Mouse (Mus musculus) Muller cell, postnatal 12 days (primary cell): ENCODE measurements around the gene Ethe1.

Experiments used
- DNase-seq: peaks from one replicate; pipeline ENCODE4 v3.0.0-alpha.2; 2015; ENCODE audit errors: inconsistent ontology term

Ethe1 gene

DNA sequence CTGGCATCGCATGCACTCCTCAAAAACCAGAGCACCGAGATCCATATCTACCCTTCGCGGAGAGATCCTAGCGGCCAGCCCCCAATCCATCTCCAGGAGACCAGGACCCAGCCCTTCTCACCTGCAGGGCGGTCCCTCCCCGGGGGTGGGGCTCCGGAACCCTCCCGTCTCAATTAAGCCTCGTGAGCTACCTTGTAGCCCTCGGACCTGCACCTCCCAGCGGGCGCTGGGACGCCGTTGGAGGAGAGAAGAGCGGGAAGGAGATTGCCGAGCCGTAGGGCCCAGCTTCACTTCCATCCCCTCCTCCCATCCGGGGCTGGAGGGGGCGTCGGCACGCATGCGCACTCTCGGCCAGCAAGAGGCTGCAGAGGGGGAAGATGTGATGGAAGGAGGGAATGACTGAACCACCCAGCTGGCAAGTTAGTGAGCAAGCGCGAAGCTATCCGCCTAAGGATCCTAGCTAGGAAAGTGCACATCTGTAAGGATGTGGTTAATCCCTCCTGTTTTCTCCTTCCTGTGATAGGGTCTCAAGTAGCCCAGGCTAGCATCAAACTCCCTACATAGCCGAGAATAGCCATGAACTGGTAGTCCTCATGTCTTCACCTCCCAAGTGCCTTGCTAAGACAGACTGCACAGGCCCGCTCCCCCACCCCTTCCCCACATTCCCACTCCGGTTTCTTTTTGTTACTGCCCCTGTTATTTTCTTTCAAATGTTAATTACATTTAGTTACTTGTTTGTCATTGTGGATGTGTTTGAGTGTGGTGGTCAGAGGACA is at the start of gene Ethe1, which contains the start of gene Zfp575:
Gene Ethe1 (plus strand): TSS at position 214 of the 776 bp plus-strand sequence.
Gene Zfp575 (minus strand): TSS at position 312 of the 776 bp plus-strand sequence.
- peak; percentile 69 for DNase-seq

DNA sequence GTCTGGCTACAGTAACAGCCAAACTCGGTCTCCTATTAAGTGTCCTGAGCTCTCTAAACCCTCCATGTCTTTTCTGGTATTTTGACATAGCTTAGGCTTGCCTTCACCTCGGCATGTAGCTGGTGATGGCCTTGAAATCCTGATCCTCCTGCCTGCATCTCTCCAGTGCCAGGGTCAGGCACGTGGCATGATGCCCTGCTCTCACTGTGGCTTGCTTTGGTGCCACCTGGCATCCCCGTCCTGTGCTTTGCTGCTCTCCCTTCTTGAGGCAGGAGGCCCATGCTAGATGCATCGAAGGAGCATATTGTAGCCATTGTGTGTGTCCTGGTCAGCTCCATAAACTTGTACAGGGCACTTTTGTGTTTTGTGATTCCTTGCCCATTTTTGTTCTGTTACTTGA is 49.8 kb upstream of the Ethe1 start:
- no peak for DNase-seq

DNA sequence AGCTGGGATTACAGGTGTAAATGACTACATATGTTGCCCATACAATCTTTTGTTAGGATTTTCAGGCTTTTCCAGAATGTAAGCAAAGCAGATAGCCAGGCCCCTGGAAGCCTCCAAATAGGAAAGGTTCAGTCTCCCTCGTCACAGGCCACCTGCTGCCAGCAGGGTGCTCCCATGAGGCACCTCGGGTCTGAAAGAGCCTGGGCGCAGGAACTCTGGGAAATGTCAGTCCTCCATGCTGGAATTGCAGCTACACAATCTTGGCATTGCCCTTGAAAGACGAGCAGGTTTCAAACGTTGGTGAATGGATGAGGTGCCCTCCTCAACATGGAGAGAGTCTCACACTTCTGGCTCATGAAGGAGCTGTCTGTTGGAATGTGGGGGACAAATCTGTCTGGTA is 49.2 kb upstream of the Ethe1 start:
- DNase-seq, result no peak

DNA sequence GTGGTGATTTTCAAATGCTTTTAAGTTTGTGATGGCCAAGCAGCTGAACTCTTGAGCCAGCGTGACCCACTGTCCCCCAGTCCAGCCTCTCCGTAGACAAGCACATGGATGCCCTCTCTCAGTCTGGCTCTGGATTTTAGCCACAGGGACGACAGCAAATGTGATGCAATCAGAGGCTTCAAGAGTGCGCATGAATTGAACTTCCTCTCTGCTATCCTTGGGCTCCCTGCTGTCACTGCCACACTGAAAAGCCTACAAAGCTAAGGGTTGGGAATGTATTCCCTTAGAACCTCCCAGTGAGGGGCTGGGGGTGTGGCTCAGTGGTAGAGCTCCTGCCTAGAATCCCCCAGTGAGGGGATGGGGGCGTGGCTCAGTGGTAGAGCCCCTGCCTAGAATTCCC is 48.6 kb upstream of the Ethe1 start:
- DNase-seq, result no peak

DNA sequence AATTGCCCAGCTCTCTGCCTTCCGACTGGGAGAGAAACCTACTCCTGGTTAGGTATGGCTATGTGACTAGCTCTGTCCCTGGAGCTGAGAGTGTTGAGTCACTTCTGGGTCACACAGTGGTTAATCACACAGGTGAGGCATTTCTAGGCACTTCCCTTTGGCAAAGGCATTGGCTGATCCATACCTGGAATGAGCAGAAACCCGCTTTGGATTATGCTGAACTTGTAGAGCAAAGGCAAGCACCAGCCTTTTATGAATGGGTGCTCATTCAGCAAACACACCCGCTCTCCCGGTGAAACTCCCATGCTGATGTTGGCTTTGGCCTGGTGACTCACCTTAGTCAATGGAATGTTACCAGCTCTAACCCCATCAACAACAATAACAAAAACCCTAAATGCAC is 47.7 kb upstream of the Ethe1 start:
- DNase-seq, result no peak

DNA sequence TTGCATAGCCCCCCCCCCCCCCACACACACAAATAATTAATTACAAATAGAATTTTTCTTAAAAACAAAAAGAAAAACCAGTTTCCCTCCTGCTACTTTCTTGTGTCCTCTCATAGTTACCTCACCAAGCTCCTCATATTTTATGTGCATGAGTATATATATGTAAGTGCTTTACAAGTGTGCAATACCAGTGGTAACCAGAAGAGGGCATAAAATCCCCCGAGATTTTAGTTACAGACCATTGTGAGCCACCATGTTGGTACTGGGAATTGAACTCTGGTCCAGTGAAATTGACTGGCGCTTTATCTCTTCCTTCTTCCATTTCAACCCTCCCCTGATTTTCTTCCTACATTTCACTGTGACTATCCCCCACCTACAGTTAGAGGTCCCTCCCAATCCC is 42.8 kb upstream of the Ethe1 start:
- no peak for DNase-seq

DNA sequence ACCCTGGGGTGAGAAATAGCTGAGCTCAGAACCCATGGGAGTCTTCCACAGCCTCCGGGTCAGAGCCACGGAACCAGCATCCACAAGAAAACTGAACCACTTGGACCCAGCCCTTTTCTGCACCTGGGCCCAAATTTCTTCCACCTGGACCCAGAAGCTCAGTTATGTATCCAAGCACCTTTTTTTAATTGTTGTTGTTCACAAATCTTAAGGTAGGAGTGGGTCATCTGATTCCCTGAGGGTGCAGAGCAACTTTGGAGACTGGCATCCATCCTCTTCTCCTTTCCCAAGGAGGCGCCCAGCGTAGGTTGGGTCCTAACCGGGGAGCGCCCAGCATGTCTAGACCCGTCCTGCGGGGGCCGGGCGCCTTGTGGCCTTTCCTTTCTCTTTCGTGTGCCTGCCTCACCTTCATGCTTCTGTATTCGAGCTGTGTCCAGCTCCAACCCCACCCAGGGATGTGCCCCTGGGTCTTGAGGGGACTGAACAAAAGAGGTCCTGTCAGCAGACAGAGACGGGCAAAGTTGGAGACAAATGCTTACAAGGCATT is 41.2 kb upstream of the Ethe1 start, which contains the start of the genes Pinlyp and Xrcc1:
Gene Pinlyp (minus strand): TSS at position 51 of the 547 bp plus-strand sequence.
Gene Xrcc1 (plus strand): TSS at position 222 of the 547 bp plus-strand sequence.
- DNase-seq, result no peak

DNA sequence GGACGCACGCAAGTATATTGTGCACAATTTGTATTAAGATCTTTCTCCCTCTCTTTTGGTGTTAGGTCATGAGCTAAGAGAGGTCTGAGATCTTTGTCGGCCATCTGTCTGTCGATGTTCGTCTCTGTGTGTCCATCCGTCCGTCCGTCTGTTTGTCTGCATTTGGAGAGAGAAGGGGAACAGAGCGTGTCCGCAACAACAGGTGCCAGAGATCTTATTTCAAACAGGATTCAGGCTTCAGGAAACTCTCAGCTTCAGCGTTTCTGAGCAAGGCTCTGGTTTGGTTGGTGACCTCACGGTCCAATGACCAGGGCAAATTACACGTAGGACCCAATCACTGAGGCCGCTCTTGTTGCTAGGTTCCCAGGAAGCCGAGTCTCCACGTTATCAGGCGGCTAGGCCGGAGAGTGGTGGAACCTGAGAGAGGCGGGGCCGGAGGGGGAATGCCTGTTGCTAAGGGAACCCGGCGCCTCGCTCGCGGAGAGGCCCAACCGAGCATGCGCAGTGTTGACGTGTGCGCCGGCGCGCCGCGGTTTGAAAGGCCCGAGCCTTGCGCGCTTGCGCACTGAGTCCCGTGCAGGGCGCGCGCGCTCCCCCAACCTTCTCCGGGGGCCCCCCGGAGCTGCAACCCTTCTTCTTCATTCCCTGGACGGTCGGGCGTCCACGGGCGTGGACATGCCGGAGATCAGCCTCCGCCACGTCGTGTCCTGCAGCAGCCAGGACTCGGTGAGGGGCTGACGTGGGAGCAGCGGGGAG is 40.5 kb upstream of the Ethe1 start:
- peak; percentile 99 for DNase-seq

DNA sequence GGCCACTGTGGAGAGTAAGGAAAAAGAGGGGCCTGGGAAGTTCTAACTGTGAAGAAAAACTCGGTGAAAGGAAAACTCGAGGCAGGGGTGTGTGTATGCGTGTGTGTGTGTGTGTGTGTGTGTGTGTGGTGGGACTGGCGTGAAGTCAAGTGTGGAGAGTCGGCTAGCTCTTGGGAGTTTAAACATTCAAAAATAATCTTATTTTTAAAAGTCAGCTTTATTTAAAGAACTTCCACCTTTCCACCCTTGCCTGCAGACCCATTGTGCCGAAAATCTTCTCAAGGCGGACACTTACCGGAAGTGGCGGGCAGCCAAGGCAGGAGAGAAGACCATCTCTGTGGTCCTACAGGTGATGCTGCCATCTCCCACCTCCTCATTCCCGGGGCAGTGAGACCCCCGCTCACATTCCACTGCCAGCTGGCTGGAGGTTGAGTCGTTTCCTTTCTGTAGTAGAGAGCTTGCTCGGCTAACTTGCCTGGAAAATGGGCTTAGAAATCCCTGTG is 39.8 kb upstream of the Ethe1 start:
- DNase-seq, result no peak

DNA sequence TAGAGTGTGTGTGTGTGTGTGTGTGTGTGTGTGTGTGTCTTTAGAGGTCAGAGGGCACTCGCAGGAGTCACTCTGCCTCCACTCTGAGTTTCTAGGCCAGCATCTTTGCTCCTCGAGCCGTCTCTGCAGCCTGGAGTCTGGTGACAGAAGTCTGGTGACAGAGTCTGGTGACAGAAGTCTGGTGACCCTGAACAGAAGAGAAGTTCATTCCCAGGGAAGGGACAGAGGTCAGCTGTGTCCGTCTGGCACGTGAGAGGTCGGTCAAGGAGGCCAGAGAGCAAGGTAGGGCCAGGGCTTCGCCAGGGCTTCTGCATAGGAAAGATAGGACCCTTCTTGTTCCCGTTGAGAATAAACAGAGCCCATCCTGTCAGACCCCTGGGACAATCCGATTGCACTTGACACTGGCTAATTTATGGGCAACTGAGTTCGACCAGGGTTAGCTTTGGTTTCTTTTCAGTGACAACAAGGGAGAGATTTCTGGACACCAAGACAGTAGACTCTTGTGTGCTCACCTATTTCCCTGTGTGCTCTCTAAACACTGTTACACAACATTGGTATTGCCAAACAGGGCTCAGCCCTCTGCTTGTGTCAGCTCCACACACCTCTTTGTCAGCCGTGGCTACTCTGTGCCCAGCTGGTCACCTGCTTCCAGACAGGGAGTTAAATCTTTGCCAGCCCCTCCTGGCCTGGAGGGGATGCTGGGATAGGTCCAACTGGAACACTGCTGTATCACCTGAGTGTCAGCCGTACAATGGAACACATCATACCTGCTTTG is 35.2 kb upstream of the Ethe1 start:
- no peak for DNase-seq

DNA sequence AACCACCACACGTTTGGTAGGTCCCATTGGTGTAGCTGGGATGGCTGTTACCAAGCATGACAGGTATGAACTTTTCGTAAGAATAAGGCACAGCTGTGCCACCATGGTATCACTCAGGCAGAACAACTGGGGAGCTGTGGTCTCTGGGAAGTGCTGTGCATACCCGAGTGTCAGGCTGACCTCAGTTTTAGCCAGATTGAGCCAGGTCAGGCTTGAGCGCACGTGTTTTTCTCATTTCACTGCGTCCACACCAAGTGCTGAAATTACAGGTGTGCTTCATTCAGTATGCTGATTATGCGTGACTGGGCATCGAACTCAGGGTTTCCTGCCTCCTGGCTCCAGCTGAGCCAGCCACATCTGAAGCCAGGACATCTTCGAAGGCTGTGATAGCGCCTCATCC is 31.6 kb upstream of the Ethe1 start:
- no peak for DNase-seq

DNA sequence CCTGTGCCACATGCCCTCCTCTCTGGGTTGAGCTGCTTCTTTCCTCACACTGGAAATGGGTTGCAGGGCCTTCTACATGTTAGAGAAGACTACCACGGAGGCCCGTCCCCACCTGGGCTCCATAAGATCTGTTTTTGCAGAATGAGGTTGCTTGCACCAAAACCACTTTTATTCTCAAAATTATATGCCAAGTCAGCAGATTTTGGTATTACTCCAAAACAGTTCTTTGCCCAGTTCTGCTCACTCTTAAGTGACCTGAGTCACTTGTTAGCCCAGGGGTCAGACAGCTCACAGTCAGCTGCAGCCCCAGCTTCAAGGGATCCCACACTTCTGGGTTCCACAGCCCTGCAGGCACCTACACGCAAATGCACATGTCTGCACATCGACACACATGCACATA is 25.9 kb upstream of the Ethe1 start:
- no peak for DNase-seq

DNA sequence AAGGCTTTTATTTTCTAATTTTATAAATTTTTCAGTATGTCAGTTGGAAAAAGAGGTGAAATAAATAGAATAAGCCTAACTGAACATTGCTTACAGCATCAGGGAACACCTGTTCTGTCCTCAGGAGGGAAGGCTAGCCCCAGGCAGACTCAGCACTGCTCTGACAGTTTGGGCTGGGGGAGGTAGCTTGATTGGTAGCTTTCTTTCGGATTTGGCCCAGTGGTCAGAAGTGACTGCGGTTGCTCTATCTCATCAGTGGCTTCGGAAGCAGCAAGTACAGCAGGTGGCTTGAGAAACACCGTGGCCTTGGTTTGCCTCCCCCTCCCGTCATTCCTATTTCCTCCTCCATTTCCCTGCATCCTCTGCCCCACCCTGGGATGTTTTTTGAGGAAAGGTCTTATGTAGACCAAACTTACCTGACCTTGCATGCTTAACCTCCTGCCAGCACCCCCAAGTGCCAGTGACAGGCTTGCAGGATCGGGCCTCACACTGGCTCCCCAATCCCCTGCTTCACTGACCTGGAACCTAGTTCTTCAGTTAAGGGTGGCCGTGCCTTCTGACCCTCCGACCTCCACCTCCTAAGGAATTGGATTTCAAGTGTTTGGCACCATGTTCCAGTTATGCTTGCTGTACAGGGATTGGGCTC is 24.0 kb upstream of the Ethe1 start:
- DNase-seq, result no peak

DNA sequence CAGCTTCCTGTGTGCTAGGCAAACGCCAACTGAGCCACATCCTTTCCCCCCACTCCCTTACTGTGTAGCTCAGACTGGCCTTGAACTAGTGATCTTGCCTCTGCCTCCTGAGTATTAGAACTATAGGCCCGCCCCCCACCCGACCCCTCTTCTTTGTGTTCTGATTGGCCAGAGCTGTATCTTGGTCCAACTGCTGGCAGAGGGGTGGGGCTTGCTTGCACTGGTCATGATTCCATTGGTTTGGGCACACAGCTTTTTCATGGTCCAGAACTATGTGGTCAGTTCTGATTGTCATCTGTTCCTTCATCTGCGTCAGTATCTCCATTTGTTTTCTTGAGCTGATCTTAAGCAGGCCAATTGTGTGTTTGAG is 23.5 kb upstream of the Ethe1 start:
- no peak for DNase-seq

DNA sequence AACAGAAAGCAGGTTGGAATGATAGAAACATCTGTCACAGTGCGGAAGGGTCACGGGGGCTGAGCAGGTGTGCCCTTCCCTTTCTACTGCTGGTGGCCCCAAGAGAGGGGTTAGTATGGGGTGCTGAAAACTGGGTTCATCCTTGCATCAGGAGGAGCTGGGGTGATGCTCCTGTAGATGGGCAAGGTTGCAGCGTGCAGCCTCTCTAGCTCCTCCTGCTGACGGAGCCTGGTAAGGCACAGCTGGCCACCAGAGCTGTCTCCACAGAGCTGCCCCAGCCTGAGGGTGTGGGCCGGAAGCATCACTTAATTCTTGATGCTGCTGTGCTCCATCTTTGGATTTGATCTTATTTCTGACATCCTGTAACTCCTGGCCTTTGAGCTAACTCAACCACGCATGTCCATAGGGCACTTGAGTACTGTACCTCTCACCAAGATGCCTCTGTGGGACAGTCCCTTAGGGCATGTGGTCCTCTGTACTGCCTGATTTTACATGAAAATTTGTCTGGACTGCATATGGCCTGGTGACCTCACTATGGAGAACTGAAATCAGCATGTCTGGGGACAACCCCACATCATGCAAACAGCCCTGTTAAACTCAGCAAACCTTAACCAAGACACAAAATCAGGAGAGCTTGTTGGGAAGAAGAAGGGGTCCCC is 22.6 kb upstream of the Ethe1 start:
- peak; percentile 12 for DNase-seq

DNA sequence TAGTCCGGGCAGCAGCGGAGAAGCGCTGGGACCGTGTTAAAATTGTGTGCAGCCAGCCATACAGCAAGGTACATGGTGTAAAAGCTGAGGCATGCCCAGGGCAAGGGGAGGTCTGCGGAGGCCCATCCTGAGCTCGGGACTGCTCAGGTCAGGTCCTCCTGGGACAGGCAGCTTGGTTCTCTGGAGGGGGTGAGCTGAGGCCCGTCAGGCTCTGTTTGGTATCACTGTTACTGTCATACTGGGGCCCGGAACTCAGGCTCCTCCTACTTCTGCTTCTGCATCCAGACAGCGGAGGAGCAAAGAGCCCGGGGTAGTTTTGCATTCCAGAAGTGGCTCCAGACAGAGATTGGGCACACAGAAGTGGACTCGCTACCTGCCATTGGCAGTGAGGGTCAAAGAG is 21.7 kb upstream of the Ethe1 start:
- DNase-seq, result no peak

DNA sequence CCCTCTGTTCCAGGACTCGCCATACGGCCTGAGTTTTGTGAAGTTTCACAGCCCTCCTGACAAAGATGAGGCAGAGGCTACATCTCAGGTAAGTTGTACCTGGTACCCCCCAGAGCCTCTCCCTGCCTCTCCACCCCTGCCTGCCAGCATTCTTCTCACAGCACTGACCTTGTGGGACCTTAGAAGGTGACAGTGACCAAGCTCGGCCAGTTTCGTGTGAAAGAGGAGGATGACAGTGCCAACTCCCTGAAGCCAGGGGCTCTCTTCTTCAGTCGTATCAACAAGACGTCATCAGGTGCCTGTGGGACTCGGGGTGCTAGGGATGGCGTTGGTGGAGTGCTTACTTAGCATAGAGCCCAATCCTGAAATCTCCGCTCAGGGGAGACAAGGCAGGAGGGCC is 21.1 kb upstream of the Ethe1 start:
- DNase-seq, result no peak

DNA sequence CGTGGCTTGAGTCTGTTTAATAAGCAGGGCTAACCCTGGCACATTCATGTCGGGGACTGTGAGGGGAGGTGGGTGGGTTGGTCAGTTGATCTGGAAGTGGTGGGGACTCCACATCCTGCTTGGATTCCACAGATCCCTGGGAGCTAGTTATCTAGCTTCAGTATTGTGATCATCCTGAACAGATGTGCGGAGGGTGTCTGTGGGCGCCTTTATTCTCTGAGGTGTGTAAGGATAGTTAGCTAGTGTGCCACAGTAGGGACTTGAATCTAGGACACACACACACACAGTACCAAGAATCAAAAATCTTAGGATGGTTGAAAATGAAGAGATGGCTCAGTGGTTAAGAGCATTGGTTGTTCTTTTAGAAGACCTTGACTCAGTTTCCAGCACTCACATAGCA is 18.8 kb upstream of the Ethe1 start:
- DNase-seq, result no peak

DNA sequence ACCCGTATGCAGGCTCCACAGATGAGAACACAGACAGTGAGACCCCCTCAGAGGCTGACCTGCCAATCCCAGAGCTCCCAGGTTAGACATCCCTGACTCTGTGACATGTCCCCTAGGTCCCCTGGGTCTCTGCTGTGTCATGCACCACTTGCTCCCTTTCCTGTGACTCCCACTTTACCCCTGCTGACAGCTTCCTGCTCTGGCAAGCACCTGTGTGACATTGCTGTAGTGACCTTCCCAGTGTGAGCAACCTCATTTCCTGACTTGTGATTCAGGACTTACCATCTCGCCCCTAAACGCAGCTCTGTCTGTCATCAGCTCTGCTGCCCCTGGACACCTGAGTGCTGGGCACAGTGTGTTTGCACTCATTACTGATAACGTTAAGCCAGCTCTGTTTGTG is 16.3 kb upstream of the Ethe1 start:
- no peak for DNase-seq

DNA sequence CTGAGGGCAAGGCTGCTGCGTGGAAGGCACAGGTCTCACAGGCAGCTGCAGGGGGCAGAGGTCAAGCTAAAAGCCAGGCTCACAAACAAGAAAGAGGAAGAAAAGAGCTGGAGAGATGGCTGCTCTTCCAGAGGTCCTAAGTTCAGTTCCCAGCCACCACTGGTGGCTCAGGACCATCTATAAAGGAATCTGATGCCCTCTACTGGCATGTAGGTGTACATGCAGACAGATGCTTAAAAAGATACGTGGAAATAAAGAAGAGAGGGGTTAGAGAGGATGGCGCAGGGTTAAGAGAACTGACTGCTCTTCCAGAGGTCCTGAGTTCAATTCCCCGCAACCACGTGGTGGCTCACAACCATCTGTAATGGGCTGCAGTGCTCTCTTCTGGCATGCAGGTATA is 14.9 kb upstream of the Ethe1 start:
- no peak for DNase-seq
